Mouse (Mus musculus): ENCODE data around the gene Smcr8.

GRCm38 (mm10) chr11:60827241-60827945, 50.1 kb downstream of the Smcr8 start:
- TF ChIP-seq CTCF (IDR thresholded peaks at IDR 0.05) (no peak), EP300 (IDR thresholded peaks at IDR 0.05) (no peak)
